Mouse (Mus musculus): Measurements from ENCODE around the gene Utp11.

- TF ChIP-seq GATA1 (IDR thresholded peaks at IDR 0.05; ENCODE audit: borderline replicate concordance, low read length): no peak
- no peak for TF ChIP-seq FLI1 (IDR thresholded peaks at IDR 0.05; ENCODE audit: low read length)
Observed at GRCm38 (mm10) chr4:124695786-124696516, 2.6 kb upstream of the Utp11 start.
